ENCODE assay signal across 11 mouse cellular contexts in genomic region chr9:41105201-41105643, GRCm38 (mm10). TPM values are rescaled to one million over a fixed set of nuclear protein-coding genes. Genes with fewer than 3 reads are reported as not detected.
DNase-seq lines count a peak whose midpoint lies in the region; ATAC-seq lines count a peak whose summit lies in the region.
"Had no signal": no experiment of that assay in that cellular context is flagged by ENCODE, and none has a peak within 500 bp of the region (broad histone marks: within the 10 kb centered on the region; RNA-seq: fewer than 3 reads in every experiment).

No protein-coding gene starts in this region.

- DNase-seq in adrenal gland, postnatal 14 days: peak; percentile 35
- DNase-seq in adrenal gland, adult 18-20 months (ENCODE audit: low spot score in 2 of 2): no peak
- DNase-seq in spleen, adult 18-20 months: peak; percentile 64 to 69
- DNase-seq in urinary bladder, adult 2 months (ENCODE audit: low spot score): no peak
- DNase-seq in kidney, postnatal 4 days: no peak
- DNase-seq in gastrocnemius, postnatal 14 days: no peak
- DNase-seq: kidney, adult 9 months had no signal

- peaks cover 4% of the 10 kb centered on the region; the same call in 1 of the 2 replicates for H3K27me3 ChIP-seq in liver, embryonic 15.5 days
- H3K27me3 ChIP-seq: embryonic facial prominence, embryonic 12.5 days; neural tube, embryonic 15.5 days had no signal

- WGBS in liver, embryonic 15.5 days (ENCODE audit: insufficient replicate concordance): 17% methylated on average over 7 of the region's 7 CpGs

- H3K9ac ChIP-seq in liver, embryonic 15.5 days: no peak overlapping the region
- H3K9ac ChIP-seq: embryonic facial prominence, embryonic 12.5 days; neural tube, embryonic 15.5 days had no signal

- no peak overlapping the region for H3K4me2 ChIP-seq in liver, embryonic 15.5 days
- H3K4me2 ChIP-seq: embryonic facial prominence, embryonic 12.5 days; neural tube, embryonic 15.5 days had no signal

- no peak overlapping the region for H3K27ac ChIP-seq in liver, embryonic 15.5 days (replicated peaks)
- H3K27ac ChIP-seq: embryonic facial prominence, embryonic 12.5 days; neural tube, embryonic 15.5 days had no signal

- 0 out of 2 replicates have a peak, but pooled peaks cover 5% of the 10 kb centered on the region for H3K4me1 ChIP-seq in liver, embryonic 15.5 days (replicated peaks)

- no peaks in the 10 kb centered on the region for H3K36me3 ChIP-seq in liver, embryonic 15.5 days (replicated peaks)
- H3K36me3 ChIP-seq: embryonic facial prominence, embryonic 12.5 days; neural tube, embryonic 15.5 days had no signal

- H3K4me3 ChIP-seq in liver, embryonic 15.5 days (replicated peaks): no peak overlapping the region
- H3K4me3 ChIP-seq: embryonic facial prominence, embryonic 12.5 days; neural tube, embryonic 15.5 days had no signal

- peak; percentile 59 for ATAC-seq in activated CD4-positive, CD25-positive, alpha-beta regulatory T cell, adult 4 months
- peak; percentile 42; the same call in 1 of the 2 replicates for ATAC-seq in liver, embryonic 15.5 days (ENCODE audit: insufficient read depth)

- no peaks in the 10 kb centered on the region for H3K9me3 ChIP-seq in liver, embryonic 15.5 days (replicated peaks)
- H3K9me3 ChIP-seq: embryonic facial prominence, embryonic 12.5 days; neural tube, embryonic 15.5 days had no signal

- intact Hi-C loops in gastrocnemius, postnatal 14 days (cut with DNase I; ENCODE audit: low total_unique reads): no loop called here

RNA-seq across cellular contexts. Expression of gene Ubash3b, which starts 56.3 kb away (rescaled TPM):
- total RNA-seq in adrenal gland, postnatal 14 days (2021): 2.1 and 4.5 TPM in 2 replicates
- total RNA-seq in adrenal gland, adult 18-20 months (2021): 1 to 10 TPM; 2.0 to 2.7 TPM
- 10 to 100 TPM; 18.3 to 25.0 TPM for polyA plus RNA-seq in activated CD4-positive, CD25-positive, alpha-beta regulatory T cell, adult 4 months (2017; shearing (Covaris generic))
- 5.2 and 5.7 TPM in 2 replicates for polyA plus RNA-seq in liver, embryonic 15.5 days (2015; fragmentation: Nextera tagmentation; extraction: Ambion mirVana)
- 4.2 and 4.6 TPM in 2 replicates for polyA plus RNA-seq in urinary bladder, adult 2 months (2012; rRNA removed)
- 1 to 10 TPM; 1.0 to 1.2 TPM for total RNA-seq in gastrocnemius, postnatal 14 days (2021)

Comparison
In these comparisons a context has a peak if more than half of its experiments do, and no peak if none do; other contexts are left out.
1. DNase-seq: peak in adrenal gland, postnatal 14 days (single experiment) and spleen, adult 18-20 months (2 of 2); none in adrenal gland, adult 18-20 months (0 of 2), urinary bladder, adult 2 months (single experiment), kidney, postnatal 4 days (0 of 2) and gastrocnemius, postnatal 14 days (single experiment).